Mouse (Mus musculus): ENCODE results near the gene Cir1. TPM values are rescaled to one million over a fixed set of nuclear protein-coding genes. Genes with fewer than 3 reads are reported as not detected.
A peak's percentile ranks its signal among the peaks of the same experiment; 100 is the strongest.

The Cir1 gene
- total and polyA plus RNA-seq, 2 experiments from 2014 or later: 3.3 to 25.2 TPM

GRCm38 (mm10) chr2:73274119-73274920 is 38.2 kb downstream of the Cir1 start:
- H3K4me1 ChIP-seq (ENCODE audit: insufficient read depth, low read length): 0 out of 2 replicates have a peak, but pooled peaks cover 4% of the 10 kb centered on the region
- no peak for TF ChIP-seq CTCF (IDR thresholded peaks at IDR 0.05; ENCODE audit: low read depth)
- H3K9me3 ChIP-seq (ENCODE audit: low read length): no peaks in the 10 kb centered on the region
- H3K27me3 ChIP-seq (ENCODE audit: insufficient read depth, low read length): peaks cover 55% of the 10 kb centered on the region
- WGBS: 3% methylated on average over 73 of the region's 88 CpGs
- DNase-seq (ENCODE audit: low spot score) (peak; percentile 38), ATAC-seq (no peak)
- H3K36me3 ChIP-seq (ENCODE audit: insufficient read depth, low read length): no peaks in the 10 kb centered on the region
- no peak overlapping the region for H3K9ac ChIP-seq (replicated peaks; ENCODE audit: low read length)
- no peak overlapping the region for H3K27ac ChIP-seq
- peak overlapping the region; percentile 36 for H3K4me3 ChIP-seq (ENCODE audit: low read length)
- H3K4me2 ChIP-seq (ENCODE audit: low read depth, low read length): peak overlapping the region; percentile 48

GRCm38 (mm10) chr2:73273249-73274118 is 39.0 kb downstream of the Cir1 start:
- Histone ChIP-seq H3K4me1 (ENCODE audit: insufficient read depth, low read length) (0 out of 2 replicates have a peak, but pooled peaks cover 4% of the 10 kb centered on the region), H3K36me3 (ENCODE audit: insufficient read depth, low read length) (no peaks in the 10 kb centered on the region), H3K27me3 (ENCODE audit: insufficient read depth, low read length) (peaks cover 55% of the 10 kb centered on the region), H3K9me3 (ENCODE audit: low read length) (no peaks in the 10 kb centered on the region), H3K4me2 (ENCODE audit: low read depth, low read length) (peak overlapping the region; percentile 48), H3K9ac (replicated peaks; ENCODE audit: low read length) (no peak overlapping the region), H3K4me3 (ENCODE audit: low read length) (peak overlapping the region; percentile 36), H3K27ac (no peak overlapping the region)
- 0 out of 2 replicates have a peak, but pooled peaks have one; percentile 14 for TF ChIP-seq CTCF (IDR thresholded peaks at IDR 0.05; ENCODE audit: low read depth)
- DNase-seq (ENCODE audit: low spot score) (peak; percentile 27), ATAC-seq (peak; percentile 21; the same call in 1 of the 2 replicates)
- 1% methylated on average over 99 of the region's 110 CpGs for WGBS

GRCm38 (mm10) chr2:73272351-73273248 is 39.9 kb downstream of the Cir1 start:
- ATAC-seq (no peak), DNase-seq (ENCODE audit: low spot score) (peak; percentile 11)
- WGBS: 1% methylated on average over 54 of the region's 55 CpGs
- Histone ChIP-seq H3K27me3 (ENCODE audit: insufficient read depth, low read length) (peaks cover 54% of the 10 kb centered on the region), H3K4me3 (ENCODE audit: low read length) (peak overlapping the region; percentile 36), H3K4me2 (ENCODE audit: low read depth, low read length) (peak overlapping the region; percentile 48), H3K36me3 (ENCODE audit: insufficient read depth, low read length) (no peaks in the 10 kb centered on the region), H3K9me3 (ENCODE audit: low read length) (no peaks in the 10 kb centered on the region), H3K9ac (replicated peaks; ENCODE audit: low read length) (no peak overlapping the region), H3K27ac (no peak overlapping the region), H3K4me1 (ENCODE audit: insufficient read depth, low read length) (0 out of 2 replicates have a peak, but pooled peaks cover 4% of the 10 kb centered on the region)
- TF ChIP-seq CTCF (IDR thresholded peaks at IDR 0.05; ENCODE audit: low read depth): no peak

- no peak within 1 kb of the TSS for H3K9ac ChIP-seq (replicated peaks; ENCODE audit: low read length)
- no peak within 1 kb of the TSS for H3K27ac ChIP-seq
- peak within 1 kb of the TSS; percentile 48 for H3K4me2 ChIP-seq (ENCODE audit: low read depth, low read length)
- DNase-seq (ENCODE audit: low spot score) (peak; percentile 72), ATAC-seq (peak; percentile 74)
- H3K27me3 ChIP-seq (ENCODE audit: insufficient read depth, low read length): peaks cover 56% of the 10 kb centered on the region
- peak within 1 kb of the TSS; percentile 36 for H3K4me3 ChIP-seq (ENCODE audit: low read length)
- H3K4me1 ChIP-seq (ENCODE audit: insufficient read depth, low read length): 0 out of 2 replicates have a peak, but pooled peaks cover 4% of the 10 kb centered on the region
- no peak for TF ChIP-seq CTCF (IDR thresholded peaks at IDR 0.05; ENCODE audit: low read depth)
- no peaks in the 10 kb centered on the region for H3K36me3 ChIP-seq (ENCODE audit: insufficient read depth, low read length)
- no peaks in the 10 kb centered on the region for H3K9me3 ChIP-seq (ENCODE audit: low read length)
- under 1% methylated on average over 48 of the region's 48 CpGs for WGBS
Observed at GRCm38 (mm10) chr2:73271459-73272161, 40.9 kb downstream of the Cir1 start, which contains the start of gene Sp9. Sp9 (plus strand) TSS chr2:73271925.

DNA sequence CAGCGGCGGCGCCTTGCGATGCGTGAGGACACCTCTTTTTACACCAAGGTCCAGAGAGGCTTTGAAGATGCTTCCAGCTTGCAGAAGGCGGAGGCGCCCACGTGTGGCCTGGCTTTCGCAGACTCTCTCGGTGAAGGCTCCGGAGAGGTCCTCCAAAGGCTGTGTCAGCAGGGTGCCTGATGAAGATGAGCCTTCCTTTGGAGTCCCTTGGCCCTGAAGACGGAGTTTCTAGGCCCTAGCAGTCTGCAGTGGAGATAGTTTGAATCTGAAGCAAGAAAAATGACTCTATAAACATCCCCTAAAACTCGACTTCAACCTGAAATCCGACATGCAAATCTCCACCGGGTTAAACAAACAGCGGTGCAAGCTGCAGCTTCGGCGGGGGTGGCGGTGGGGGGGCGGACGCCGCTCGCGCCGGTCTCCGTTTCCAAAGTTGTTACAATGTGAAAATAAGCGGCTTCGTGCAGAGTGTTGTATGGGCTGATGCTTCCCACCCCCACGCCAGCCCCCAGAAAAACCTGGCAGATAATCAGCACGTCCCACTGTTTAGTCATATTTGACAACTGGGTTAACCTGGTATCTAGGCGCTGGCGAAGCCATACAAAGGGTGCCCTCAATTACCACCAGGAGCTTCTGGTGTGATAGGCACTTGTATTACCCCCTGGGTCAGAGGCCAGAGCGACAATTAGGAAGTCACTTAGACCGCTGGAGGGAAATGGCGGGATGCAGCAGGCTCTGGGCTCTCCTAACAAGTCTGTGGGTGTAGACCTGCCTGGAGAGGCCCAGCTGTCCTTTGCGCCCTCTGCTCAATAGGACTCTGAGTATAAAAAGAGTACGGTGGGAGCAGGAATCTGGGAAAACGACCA is 41.7 kb downstream of the Cir1 start:
- no peak overlapping the region; the same call in 1 of the 2 replicates for H3K4me2 ChIP-seq (ENCODE audit: low read depth, low read length)
- H3K9ac ChIP-seq (replicated peaks; ENCODE audit: low read length): no peak overlapping the region
- peak; percentile 33 for TF ChIP-seq CTCF (IDR thresholded peaks at IDR 0.05; ENCODE audit: low read depth)
- H3K36me3 ChIP-seq (ENCODE audit: insufficient read depth, low read length): no peaks in the 10 kb centered on the region
- ATAC-seq: no peak
- no peaks in the 10 kb centered on the region for H3K9me3 ChIP-seq (ENCODE audit: low read length)
- 0 out of 2 replicates have a peak, but pooled peaks cover 4% of the 10 kb centered on the region for H3K4me1 ChIP-seq (ENCODE audit: insufficient read depth, low read length)
- peak; percentile 47 for DNase-seq (ENCODE audit: low spot score)
- H3K27me3 ChIP-seq (ENCODE audit: insufficient read depth, low read length): peaks cover 57% of the 10 kb centered on the region
- no peak overlapping the region for H3K4me3 ChIP-seq (ENCODE audit: low read length)
- WGBS: 2% methylated on average over 38 of the region's 38 CpGs
- no peak overlapping the region for H3K27ac ChIP-seq

All from hindbrain, postnatal 0 days (tissue).